Mouse (Mus musculus): ENCODE data around the gene Slc44a1. TPM values are rescaled to one million over a fixed set of nuclear protein-coding genes. Genes with fewer than 3 reads are reported as not detected.

Slc44a1 gene
- polyA plus RNA-seq, 1 experiment from 2014 or later: 40.9 TPM

- Histone ChIP-seq H3K4me1 (no peaks in the 10 kb centered on the region; the same call in 1 of the 2 replicates), H3K27ac (no peak overlapping the region), H3K9ac (no peak overlapping the region), H3K9me3 (no peaks in the 10 kb centered on the region), H3K4me3 (no peak overlapping the region), H3K4me2 (no peak overlapping the region), H3K27me3 (no peaks in the 10 kb centered on the region), H3K36me3 (no peaks in the 10 kb centered on the region)
- ATAC-seq (ENCODE audit: borderline replicate concordance, extremely low read depth, low FRiP score, low TSS enrichment): no peak
- 71% methylated on average over 8 of the region's 8 CpGs for WGBS
These were observed 82.4 kb downstream of the Slc44a1 start for GRCm38 (mm10) chr4:53522655-53523054.

- ATAC-seq (ENCODE audit: borderline replicate concordance, extremely low read depth, low FRiP score, low TSS enrichment): no peak
- Histone ChIP-seq H3K4me3 (no peak overlapping the region), H3K36me3 (no peaks in the 10 kb centered on the region), H3K4me1 (no peaks in the 10 kb centered on the region; the same call in 1 of the 2 replicates), H3K27ac (no peak overlapping the region), H3K9ac (no peak overlapping the region), H3K4me2 (no peak overlapping the region), H3K9me3 (no peaks in the 10 kb centered on the region), H3K27me3 (no peaks in the 10 kb centered on the region)
- WGBS: 77% methylated on average over 6 of the region's 6 CpGs
These were observed 85.3 kb downstream of the Slc44a1 start for GRCm38 (mm10) chr4:53525503-53525902.

DNA sequence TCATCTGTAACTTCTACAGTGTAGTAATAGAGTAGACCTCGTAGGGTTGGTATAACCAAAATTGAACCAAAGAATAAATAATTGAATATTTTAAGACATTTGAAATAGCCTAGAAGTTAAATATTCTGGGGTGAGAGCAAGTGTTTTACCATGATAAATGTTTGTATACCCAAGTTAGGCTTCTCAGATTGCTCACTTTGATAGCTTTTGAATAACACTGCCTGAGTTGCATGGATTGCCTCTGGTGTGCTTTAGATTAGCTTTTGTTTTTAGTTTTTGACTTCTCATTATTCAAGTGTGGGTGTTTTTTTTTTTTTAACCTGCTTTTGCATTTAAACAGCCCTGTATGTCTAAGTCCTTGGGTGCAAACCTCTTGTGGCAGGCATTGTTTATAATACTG, 85.8 kb downstream of the Slc44a1 start:
- Histone ChIP-seq H3K9ac (no peak overlapping the region), H3K27me3 (no peaks in the 10 kb centered on the region), H3K9me3 (no peaks in the 10 kb centered on the region), H3K27ac (no peak overlapping the region), H3K4me3 (no peak overlapping the region), H3K4me1 (no peaks in the 10 kb centered on the region; the same call in 1 of the 2 replicates), H3K4me2 (no peak overlapping the region), H3K36me3 (no peaks in the 10 kb centered on the region)
- ATAC-seq (ENCODE audit: borderline replicate concordance, extremely low read depth, low FRiP score, low TSS enrichment): no peak
- 79% methylated on average over 1 of the region's 1 CpGs for WGBS

GRCm38 (mm10) chr4:53526446-53526845, 86.2 kb downstream of the Slc44a1 start:
- 40% methylated on average over 2 of the region's 2 CpGs for WGBS
- no peak overlapping the region for H3K27ac ChIP-seq
- ATAC-seq (ENCODE audit: borderline replicate concordance, extremely low read depth, low FRiP score, low TSS enrichment): no peak
- no peak overlapping the region for H3K9ac ChIP-seq
- no peaks in the 10 kb centered on the region; the same call in 1 of the 2 replicates for H3K4me1 ChIP-seq
- no peaks in the 10 kb centered on the region for H3K9me3 ChIP-seq
- H3K27me3 ChIP-seq: no peaks in the 10 kb centered on the region
- no peaks in the 10 kb centered on the region for H3K36me3 ChIP-seq
- no peak overlapping the region for H3K4me3 ChIP-seq
- H3K4me2 ChIP-seq: no peak overlapping the region

GRCm38 (mm10) chr4:53535795-53536194, 95.6 kb downstream of the Slc44a1 start:
- no peaks in the 10 kb centered on the region for H3K27me3 ChIP-seq

GRCm38 (mm10) chr4:53537101-53537500, 96.9 kb downstream of the Slc44a1 start:
- ATAC-seq (ENCODE audit: borderline replicate concordance, extremely low read depth, low FRiP score, low TSS enrichment): no peak
- Histone ChIP-seq H3K9me3 (no peaks in the 10 kb centered on the region), H3K27ac (no peak overlapping the region), H3K9ac (no peak overlapping the region), H3K4me1 (0 out of 2 replicates have a peak, but pooled peaks cover 5% of the 10 kb centered on the region), H3K4me2 (no peak overlapping the region), H3K27me3 (no peaks in the 10 kb centered on the region), H3K4me3 (no peak overlapping the region), H3K36me3 (no peaks in the 10 kb centered on the region)

More at GRCm38 (mm10) chr4:53535795-53536194, 95.6 kb downstream of the Slc44a1 start:
- H3K9ac ChIP-seq: no peak overlapping the region
- ATAC-seq (ENCODE audit: borderline replicate concordance, extremely low read depth, low FRiP score, low TSS enrichment): no peak
- no peak overlapping the region for H3K4me2 ChIP-seq
- no peaks in the 10 kb centered on the region; the same call in 1 of the 2 replicates for H3K36me3 ChIP-seq
- WGBS: 77% methylated on average over 12 of the region's 12 CpGs
- no peaks in the 10 kb centered on the region for H3K9me3 ChIP-seq
- H3K4me1 ChIP-seq: 0 out of 2 replicates have a peak, but pooled peaks cover 5% of the 10 kb centered on the region
- H3K27ac ChIP-seq: no peak overlapping the region
- H3K4me3 ChIP-seq: no peak overlapping the region

DNA sequence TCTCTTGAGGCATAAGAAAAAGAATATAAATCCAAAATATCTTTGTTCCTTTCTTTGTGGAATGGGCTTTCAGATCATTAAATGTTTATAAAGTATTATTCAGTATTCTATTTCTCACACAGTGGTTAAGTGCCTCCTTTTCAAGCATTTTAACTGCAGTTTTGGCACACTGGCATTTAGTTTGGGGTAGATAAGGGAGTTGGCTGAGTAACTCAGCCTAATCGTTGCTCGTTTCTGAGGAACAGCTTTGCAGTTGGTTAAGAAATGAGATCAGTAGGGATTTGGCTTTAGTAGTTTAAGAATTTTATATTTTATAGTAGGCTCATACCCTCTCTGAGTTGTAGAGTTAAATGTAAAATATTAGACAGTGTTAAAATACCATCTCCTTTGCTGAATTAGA, 97.3 kb downstream of the Slc44a1 start:
- no peak for ATAC-seq (ENCODE audit: borderline replicate concordance, extremely low read depth, low FRiP score, low TSS enrichment)
- 54% methylated on average over 2 of the region's 2 CpGs for WGBS
- H3K9me3 ChIP-seq: no peaks in the 10 kb centered on the region
- H3K4me2 ChIP-seq: no peak overlapping the region
- no peaks in the 10 kb centered on the region for H3K36me3 ChIP-seq
- H3K4me3 ChIP-seq: no peak overlapping the region
- H3K9ac ChIP-seq: no peak overlapping the region
- H3K27me3 ChIP-seq: no peaks in the 10 kb centered on the region
- H3K4me1 ChIP-seq: 0 out of 2 replicates have a peak, but pooled peaks cover 5% of the 10 kb centered on the region
- H3K27ac ChIP-seq: no peak overlapping the region

GRCm38 (mm10) chr4:53538600-53538999, 98.4 kb downstream of the Slc44a1 start:
- no peak for ATAC-seq (ENCODE audit: borderline replicate concordance, extremely low read depth, low FRiP score, low TSS enrichment)
- Histone ChIP-seq H3K9ac (no peak overlapping the region), H3K9me3 (no peaks in the 10 kb centered on the region), H3K4me1 (0 out of 2 replicates have a peak, but pooled peaks cover 5% of the 10 kb centered on the region), H3K27ac (no peak overlapping the region), H3K36me3 (no peaks in the 10 kb centered on the region), H3K27me3 (no peaks in the 10 kb centered on the region), H3K4me3 (no peak overlapping the region), H3K4me2 (no peak overlapping the region)
- WGBS: 83% methylated on average over 11 of the region's 11 CpGs

GRCm38 (mm10) chr4:53539929-53540328, 99.7 kb downstream of the Slc44a1 start:
- H3K4me2 ChIP-seq: no peak overlapping the region
- H3K4me3 ChIP-seq: no peak overlapping the region
- no peaks in the 10 kb centered on the region for H3K9me3 ChIP-seq
- H3K9ac ChIP-seq: no peak overlapping the region
- H3K27ac ChIP-seq: no peak overlapping the region
- no peak for ATAC-seq (ENCODE audit: borderline replicate concordance, extremely low read depth, low FRiP score, low TSS enrichment)
- H3K27me3 ChIP-seq: no peaks in the 10 kb centered on the region
- 0 out of 2 replicates have a peak, but pooled peaks cover 5% of the 10 kb centered on the region for H3K4me1 ChIP-seq
- no peaks in the 10 kb centered on the region; the same call in 1 of the 2 replicates for H3K36me3 ChIP-seq
- 88% methylated on average over 11 of the region's 11 CpGs for WGBS

DNA sequence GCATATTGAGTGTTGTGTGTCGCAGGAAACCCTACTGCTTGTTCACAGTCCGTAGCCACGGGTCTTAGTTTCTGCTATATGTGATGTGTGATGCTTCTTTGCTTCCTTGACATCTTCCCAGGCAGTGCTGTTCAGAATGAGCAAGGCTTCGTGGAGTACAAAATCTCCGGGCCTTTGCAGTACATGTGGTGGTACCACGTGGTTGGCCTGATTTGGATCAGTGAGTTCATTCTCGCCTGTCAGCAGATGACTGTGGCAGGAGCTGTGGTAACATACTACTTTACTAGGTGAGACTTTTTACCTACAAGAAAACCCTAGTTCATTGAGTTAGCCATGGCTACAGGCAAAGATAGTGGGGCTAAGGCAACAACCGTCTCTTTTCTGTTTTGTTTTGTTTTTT, 103.2 kb downstream of the Slc44a1 start:
- peaks cover 7% of the 10 kb centered on the region; the same call in 1 of the 2 replicates for H3K36me3 ChIP-seq
- H3K4me2 ChIP-seq: no peak overlapping the region
- H3K27ac ChIP-seq: no peak overlapping the region
- 72% methylated on average over 8 of the region's 8 CpGs for WGBS
- H3K4me1 ChIP-seq: no peaks in the 10 kb centered on the region
- no peak for ATAC-seq (ENCODE audit: borderline replicate concordance, extremely low read depth, low FRiP score, low TSS enrichment)
- H3K9me3 ChIP-seq: no peaks in the 10 kb centered on the region
- H3K4me3 ChIP-seq: no peak overlapping the region
- H3K27me3 ChIP-seq: no peaks in the 10 kb centered on the region
- H3K9ac ChIP-seq: no peak overlapping the region

- 71% methylated on average over 1 of the region's 1 CpGs for WGBS
- Histone ChIP-seq H3K4me2 (no peak overlapping the region), H3K36me3 (peaks cover 7% of the 10 kb centered on the region; the same call in 1 of the 2 replicates), H3K4me3 (no peak overlapping the region), H3K27me3 (no peaks in the 10 kb centered on the region), H3K27ac (no peak overlapping the region), H3K9ac (no peak overlapping the region), H3K9me3 (no peaks in the 10 kb centered on the region), H3K4me1 (peaks cover 3% of the 10 kb centered on the region; the same call in 1 of the 2 replicates)
- ATAC-seq (ENCODE audit: borderline replicate concordance, extremely low read depth, low FRiP score, low TSS enrichment): no peak
These were observed 104.7 kb downstream of the Slc44a1 start for GRCm38 (mm10) chr4:53544889-53545288.

DNA sequence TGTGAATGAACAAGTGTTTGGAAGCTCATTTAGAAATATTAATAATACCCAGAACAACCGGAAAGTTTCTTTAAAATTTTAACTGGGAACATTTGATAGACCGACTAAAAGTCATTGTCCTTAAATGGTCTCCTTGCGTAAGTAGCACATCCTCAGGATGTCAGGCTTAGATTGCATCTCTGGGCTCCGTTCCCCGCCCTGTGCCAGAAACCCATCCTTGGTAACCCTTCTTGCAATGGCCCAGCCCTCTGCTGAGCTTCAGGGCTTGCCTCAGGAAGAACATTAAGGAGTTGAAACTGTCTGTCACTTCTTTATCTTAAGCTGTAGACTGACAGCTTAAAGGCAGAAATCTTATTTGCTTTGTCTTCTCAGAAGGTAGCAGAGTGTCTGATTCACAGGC, 107.2 kb downstream of the Slc44a1 start:
- Histone ChIP-seq H3K4me2 (no peak overlapping the region), H3K27me3 (no peaks in the 10 kb centered on the region), H3K4me1 (peaks cover 6% of the 10 kb centered on the region; the same call in 1 of the 2 replicates), H3K9me3 (no peaks in the 10 kb centered on the region), H3K4me3 (no peak overlapping the region), H3K9ac (no peak overlapping the region), H3K36me3 (peaks cover 7% of the 10 kb centered on the region; the same call in 1 of the 2 replicates), H3K27ac (no peak overlapping the region)
- no peak for ATAC-seq (ENCODE audit: borderline replicate concordance, extremely low read depth, low FRiP score, low TSS enrichment)
- WGBS: 93% methylated on average over 5 of the region's 5 CpGs

DNA sequence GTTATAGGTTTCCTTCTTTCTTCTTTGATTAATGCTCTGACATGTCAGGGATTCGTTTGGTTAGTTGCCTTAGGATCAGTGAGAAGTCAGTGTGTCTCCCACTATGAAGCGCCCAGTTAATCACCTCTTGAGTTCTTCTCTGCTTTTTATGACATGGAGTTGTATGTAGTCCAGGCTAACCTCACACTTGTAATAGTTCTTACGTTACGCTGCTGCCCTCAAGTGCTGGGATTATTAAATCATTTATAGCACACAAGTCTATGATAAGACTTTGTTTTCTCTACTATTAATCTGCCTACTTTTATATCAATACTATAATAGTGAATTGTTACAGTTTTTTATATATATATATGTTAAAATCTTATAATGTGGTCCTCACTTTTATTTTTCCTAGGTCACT, 109.2 kb downstream of the Slc44a1 start:
- H3K9me3 ChIP-seq: no peaks in the 10 kb centered on the region
- no peak overlapping the region for H3K4me2 ChIP-seq
- no peak overlapping the region for H3K9ac ChIP-seq
- no peak overlapping the region for H3K27ac ChIP-seq
- no peak overlapping the region for H3K4me3 ChIP-seq
- H3K27me3 ChIP-seq: no peaks in the 10 kb centered on the region
- peaks cover 6% of the 10 kb centered on the region; the same call in 1 of the 2 replicates for H3K4me1 ChIP-seq
- no peak for ATAC-seq (ENCODE audit: borderline replicate concordance, extremely low read depth, low FRiP score, low TSS enrichment)
- peaks cover 10% of the 10 kb centered on the region; the same call in 1 of the 2 replicates for H3K36me3 ChIP-seq
- WGBS: 57% methylated on average over 4 of the region's 4 CpGs
